Mouse (Mus musculus) mouse embryonic stem cell (cell line): ENCODE measurements around the gene Rpl7l1.
"Not testable (repeated sequence)": the region's sequence is repeated elsewhere in the genome, so short reads cannot be mapped to it uniquely, and the experiment has no call there.

Source experiments
- in situ Hi-C, 2 experiments: fragments of 300-500 bp; cut with MboI; formaldehyde crosslinking; loops; 1 replicate in 1 of 2; 3 replicates in 1 of 2; pipeline ENCODE4 v1.14.3; 2019 to 2020; ENCODE audit warnings: low sequenced_read_pairs in 2 of 2, low pct_unique_long_range_greater_than_20kb in 1 of 2, mixed read lengths in 1 of 2; ENCODE audit not compliant: unreplicated experiment in 1 of 2

The Rpl7l1 gene

DNA sequence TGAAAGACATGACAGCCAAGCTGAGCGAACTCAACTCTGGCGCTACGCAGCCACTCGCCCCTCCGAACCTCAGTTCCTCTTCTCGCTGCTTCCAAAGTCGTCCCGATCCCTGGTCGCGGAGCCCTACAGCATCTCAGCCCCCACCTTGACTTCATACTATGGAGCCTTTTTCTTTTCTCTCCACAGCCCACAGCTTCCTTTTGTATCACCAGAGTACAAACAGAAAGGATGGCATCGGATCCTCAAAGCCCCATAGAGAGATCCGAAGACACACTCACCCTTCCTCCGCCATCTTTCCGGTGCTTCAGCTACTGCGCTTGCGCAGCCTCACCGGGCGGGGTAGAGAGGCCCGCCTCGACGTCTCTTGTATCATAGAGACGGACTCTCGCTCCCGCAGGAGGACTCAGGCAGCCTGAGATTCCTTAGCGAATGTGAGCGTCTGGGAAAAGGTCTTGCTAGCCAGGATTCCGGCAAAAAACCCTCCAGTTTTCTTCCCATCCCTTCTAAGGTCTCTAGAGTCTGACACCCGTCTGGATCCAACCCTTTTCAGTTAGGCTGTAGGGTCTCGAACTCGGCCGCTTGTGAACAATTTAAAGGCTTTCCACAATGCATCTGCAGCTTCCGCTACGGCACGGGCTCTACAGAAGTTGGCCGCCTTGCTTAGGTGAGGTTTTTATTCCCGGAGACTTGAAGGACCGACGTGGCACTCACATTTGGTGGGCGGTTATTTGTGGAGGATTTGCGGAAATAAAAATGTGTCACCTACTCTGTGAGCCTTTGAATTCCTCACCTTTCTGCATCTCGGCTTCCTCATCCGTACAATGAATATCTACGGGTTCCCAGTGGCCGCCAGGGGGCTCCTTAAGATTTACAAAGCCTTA is at the start of gene Rpl7l1:
Gene Rpl7l1 (minus strand): TSS at position 332 of the 881 bp plus-strand sequence.
- in situ Hi-C loops, result no loop called here

DNA sequence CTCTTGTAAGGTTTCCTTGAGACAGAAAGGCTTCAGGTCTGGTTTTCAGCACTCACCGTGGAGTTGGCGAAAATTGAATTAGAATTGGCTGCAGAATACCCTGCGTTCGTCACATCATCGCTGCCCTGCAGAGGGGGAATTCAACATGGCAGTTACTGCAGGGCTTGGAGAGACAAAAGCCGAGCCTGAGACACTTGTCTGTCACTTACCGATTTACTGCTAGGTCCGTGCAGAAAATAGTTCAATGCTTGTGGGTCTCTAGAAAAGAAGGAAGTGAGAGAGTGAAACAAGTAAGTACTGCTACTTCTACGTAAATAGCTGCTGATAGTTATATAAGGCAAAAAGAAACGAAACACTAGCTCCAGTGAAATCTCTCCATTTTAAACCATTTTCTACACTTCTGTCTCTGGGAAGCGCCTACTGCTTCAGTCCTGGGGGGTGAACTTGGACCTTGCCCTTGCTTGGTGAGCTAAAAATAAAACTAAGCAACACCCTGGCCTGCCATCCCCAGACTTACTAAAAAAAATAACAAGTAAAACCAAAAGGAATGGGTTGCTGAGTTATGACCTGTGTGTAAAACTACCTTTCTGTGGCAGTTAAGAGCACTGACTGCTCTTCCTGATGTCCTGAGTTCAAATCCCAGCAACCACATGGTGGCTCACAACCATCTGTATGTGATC is 47.5 kb upstream of the Rpl7l1 start:
- in situ Hi-C loops, result no loop called here

DNA sequence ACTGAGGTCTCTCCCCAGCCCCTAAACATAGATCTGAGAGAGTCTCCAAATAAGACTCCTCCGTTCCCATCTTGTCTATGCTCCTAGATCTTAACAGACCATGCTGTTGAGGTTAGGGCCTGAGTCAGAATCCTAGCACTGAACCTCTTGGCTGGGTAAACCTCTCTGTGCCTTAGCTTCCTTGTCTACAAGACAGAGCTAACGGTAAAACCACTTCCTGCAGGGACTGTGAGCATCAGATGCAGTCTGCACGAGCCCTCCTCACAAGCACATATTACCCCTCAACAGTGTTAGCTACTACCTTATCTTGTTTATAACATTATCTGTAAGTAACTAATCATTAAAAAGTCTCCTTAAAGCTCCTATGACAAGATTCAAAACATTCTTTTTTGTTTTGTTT is 46.5 kb upstream of the Rpl7l1 start:
- in situ Hi-C loops, result no loop called here

DNA sequence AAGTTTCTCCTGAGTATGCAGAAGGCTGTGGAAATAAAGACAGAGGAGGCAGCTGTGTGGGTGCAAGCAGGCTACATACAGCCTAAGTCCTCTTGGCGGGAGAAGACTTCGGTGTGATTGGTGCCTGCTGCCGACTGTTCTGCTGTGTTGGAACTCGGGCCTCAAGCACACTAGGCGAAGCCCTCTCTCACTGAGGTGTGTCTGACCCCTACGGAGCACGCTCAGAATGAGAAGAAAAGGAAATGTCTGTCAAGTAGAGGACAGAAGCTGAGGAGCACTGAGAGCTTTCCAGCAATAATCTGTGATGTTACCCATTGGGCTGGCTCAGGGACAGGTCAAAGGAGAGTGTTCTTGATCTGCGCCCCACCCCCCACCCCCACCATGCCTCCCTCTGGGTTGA is 40.6 kb upstream of the Rpl7l1 start:
- in situ Hi-C loops, result no loop called here

DNA sequence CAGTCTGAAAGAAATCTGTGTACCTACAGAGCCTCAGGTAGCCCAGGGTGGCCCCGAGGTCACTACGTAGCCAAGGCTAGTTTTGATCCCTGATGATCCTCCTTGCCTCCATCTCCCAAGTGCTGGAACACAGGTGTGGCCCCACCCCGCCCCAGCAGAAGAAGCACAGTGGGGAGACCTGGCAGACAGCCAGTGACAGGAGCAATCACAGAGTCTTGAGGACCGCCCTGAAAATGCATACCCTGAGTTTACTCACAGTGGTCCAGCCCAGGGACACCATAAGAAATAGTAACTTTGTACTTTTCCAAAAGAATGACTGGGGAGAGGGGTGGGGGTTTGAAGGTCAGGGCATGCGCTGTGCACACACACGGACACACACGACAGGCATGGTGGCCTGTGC is 38.2 kb upstream of the Rpl7l1 start:
- in situ Hi-C loops, result no loop called here

DNA sequence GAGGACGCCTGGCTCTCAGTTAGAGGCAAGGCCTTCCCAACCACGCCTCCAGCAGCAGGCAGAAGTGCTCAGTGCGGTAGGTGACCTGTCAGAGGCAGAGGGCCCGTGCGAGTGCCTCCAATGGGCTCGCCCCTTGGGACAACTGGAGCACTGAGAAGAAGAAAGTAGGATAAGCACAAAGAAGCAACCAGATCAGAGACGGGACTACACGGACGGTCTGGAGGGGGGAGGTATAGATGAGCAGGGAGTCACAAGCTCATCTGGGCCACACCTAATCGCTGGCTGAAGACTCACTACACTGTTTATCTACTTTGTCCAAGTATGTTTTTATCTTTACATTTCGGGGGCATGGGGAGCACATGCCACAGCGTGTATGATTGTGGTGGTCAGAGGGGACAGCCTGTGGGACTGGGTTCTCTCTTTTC is 35.3 kb upstream of the Rpl7l1 start:
- in situ Hi-C loops, result no loop called here

DNA sequence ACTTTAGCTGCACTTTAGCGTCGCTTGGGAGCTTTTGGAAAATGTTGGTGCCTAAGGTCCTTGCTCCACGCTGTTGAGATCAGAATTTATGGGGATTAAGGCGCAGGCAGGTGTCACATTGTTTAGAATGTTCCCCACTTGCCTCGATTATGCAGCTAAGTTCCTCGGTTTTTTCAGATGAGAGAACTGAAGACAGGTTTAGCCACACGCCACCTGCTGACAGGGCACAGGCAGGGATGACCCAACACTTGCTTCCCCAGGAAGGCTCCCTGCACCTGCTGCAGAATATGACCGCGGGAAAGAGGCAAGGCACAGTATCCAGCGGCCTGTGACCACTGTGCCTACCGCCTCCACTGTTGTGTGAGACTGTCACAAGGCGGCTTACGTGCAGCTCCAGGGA is 33.8 kb upstream of the Rpl7l1 start:
- in situ Hi-C loops, result no loop called here

DNA sequence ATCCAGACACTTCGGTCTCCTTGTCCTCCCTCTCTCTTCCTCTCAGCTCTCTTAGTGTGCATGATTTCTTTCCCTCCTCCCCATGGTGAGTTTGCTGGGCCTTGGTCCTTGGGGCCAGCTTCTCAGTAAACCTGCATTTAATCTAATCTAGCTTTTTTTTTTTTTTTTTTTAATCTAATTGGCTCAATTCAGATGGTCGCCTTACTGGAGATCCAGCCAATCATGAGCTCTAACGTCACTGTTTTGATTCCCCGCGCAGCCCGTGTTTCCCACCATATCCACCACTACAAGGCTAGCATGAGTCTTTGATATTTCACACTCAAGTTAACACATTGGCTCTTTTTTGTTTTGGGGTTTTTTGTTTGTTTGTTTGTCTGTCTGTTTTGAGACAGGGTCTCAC is 32.0 kb upstream of the Rpl7l1 start:
- in situ Hi-C loops, result no loop called here

DNA sequence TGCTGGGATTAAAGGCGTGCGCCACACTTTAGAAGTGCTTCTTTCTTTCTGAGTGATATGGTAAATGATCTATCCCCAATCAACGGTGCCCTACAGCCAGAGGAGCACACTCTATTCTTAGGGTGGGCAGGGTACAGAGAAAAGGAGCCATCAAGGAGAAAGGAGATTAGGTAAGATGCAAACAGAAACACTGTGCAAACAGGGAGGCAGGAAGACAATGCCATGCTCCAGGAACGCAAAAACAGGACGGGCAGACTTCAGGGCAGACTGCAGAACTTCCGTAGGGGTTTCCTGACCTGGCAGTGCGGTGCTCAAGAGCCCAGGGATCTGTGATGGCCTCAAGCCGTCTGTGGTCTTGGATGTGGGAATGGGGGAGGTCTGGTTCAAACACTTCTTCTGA is 31.2 kb upstream of the Rpl7l1 start:
- in situ Hi-C loops, result no loop called here

DNA sequence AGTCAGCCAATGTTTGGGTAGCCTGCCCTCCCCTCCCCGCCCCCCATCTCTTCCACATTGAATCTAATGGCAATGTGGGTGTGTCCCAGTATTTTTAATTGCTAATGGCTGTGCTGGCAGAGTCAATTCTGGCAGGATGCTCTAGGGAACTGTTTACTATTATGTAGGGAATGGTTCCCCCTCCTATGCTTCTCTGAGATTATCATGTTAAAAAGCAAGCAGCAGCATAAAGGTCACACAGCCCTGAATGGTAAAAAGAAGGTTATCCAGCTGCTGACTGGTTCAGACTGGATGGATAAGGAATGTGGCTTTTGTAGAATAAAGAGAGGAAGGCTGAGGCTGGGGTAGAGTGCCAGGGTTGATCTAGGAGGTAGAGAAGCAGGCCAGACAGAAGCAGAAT is 30.0 kb upstream of the Rpl7l1 start:
- in situ Hi-C loops, result no loop called here

DNA sequence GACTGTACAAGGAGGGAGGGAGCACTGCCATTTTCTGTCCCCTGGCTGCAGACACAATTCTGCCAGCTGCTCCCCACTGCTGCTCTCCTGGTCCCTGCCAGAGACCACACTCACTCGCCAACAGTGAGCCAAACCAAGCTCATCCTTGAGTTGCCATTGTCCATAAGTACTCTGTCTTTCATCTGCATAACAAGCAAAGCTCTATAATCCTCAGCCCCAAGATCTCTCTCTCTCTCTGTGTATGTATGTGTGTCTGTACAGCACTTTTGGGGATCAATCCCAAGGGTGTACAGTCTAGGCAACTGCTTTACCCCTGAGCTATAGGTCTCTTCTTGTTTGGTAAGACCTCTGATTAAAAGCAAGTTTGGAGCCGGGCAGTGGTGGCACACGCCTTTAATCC is 28.2 kb upstream of the Rpl7l1 start:
- in situ Hi-C loops, result no loop called here

DNA sequence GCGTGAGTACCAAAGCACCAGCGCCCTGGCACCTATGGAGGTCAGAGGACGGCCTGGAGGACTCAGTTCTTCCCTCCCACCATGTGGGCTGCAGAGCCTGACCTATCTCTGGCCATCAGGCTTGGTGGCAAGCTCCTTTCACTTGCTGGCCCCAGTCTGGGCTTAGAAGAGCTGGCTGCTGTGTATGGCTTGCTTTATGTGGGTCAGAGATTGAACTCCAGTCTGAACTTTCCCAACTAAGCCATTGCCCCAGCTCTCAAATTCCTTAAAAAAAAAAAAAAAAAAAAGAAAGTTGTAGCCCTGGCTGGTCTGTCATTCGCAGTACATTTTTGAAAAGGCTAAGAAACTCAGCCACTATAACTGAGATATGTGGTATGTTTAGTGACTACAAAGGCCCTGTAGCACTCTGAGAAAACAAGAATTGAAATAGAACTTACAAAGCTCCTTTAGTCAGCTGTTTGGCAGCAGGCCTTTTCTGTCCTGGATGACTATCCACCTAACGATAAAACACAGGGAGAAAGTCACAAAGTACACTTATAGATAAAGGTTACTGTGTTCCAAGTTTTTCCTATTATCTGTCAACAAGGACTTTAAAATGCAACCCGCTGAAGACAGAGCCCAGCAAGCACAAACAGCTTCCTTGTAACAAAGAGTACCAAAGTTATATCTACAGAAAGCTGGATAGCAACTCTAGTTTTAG is 26.8 kb upstream of the Rpl7l1 start:
- in situ Hi-C loops, result no loop called here

DNA sequence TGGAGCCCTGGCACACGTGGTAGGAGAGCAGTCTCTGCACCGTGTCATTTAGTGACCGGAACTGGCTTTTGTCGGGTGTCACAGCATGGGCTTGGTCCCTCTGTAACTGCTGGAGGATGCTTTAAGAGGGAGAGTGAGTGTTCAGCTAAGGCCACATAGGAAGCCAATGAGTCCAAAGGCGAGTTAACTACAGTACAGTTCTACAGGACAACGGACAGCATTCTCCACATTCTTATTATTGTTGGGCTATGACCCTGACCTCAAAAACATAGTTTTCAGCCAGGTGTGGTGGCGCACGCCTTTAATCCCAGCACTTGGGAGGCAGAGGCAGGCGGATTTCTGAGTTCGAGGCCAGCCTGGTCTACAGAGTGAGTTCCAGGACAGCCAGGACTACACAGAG is 25.9 kb upstream of the Rpl7l1 start:
- in situ Hi-C loops, result no loop called here

DNA sequence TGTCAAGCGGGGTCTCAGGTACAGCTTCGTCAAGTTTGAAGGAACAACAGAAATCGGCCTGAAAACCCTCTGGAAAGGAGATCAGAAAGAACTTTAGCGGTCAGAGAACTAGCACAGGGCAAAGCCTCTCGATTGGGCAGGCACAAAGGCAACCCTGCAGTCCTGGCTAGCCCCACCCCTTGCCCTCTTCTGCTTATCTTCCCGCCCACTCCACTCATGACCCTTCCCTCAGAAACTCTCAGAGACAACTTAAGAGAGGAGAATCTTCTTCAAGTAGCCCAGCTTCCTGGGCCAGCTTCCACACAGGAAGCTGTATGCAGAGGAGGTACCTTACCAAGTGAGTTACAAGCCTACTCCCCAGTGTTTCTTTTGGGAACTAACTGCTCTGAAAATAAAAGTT is 19.3 kb upstream of the Rpl7l1 start:
- in situ Hi-C loops, result no loop called here

DNA sequence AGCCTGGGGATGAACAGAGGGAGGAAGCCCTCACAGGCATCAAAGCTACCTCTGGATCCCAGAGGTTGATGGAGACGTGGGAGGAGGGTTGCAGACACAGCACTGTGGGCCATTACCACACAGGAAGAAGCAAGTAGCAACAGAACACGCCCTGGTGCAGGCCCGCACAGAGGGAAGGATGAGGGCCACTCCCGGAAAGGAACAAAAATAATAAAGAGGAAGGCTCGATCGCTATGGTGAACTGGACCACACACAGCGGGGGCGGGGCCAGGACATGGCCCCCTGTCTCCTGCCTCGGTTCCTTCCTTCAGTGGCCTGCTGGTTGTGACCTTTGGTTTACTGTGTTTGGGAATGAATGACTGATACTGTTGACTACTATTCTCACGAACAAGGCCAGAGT is 17.2 kb upstream of the Rpl7l1 start:
- in situ Hi-C loops, result no loop called here

DNA sequence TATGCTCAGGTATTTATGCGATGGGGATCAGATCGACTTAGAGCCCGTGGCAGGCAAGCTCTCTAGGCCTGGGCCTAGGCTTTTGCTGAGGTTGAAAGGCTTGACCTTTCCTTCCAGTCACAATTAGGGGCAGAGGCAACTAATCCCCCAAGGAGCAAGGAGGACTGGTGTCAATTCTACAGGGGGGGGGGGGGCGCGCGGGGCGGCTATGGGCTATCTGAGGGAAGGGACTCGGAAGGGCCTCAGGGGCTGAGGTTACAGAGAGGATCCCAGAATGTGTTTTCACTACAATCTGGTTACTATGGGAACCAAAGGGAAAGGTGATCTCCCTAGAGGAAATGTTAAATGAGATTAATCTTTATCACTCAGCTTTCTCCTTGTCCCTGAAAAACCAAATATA is 14.9 kb upstream of the Rpl7l1 start:
- in situ Hi-C loops, result no loop called here

DNA sequence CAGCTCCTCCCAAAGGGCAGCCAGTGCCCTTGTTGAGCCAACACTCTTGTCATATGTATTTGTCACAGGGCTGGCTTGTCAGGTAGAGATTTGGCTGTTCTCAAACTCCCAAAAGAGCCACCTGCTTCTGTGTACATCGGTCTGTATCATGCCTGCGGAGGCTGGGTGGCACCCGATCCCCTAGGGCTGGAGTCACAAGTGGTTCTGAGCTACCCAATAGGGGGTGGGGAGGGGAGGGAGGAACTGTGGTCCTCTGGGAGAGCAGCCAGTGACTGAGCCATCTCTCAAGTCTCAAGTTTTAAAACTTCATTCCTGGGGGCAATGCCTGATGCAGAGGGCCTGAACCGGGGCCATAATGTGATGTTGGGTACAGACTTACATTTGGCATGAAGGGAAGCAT is 14.3 kb upstream of the Rpl7l1 start:
- in situ Hi-C loops, result no loop called here

DNA sequence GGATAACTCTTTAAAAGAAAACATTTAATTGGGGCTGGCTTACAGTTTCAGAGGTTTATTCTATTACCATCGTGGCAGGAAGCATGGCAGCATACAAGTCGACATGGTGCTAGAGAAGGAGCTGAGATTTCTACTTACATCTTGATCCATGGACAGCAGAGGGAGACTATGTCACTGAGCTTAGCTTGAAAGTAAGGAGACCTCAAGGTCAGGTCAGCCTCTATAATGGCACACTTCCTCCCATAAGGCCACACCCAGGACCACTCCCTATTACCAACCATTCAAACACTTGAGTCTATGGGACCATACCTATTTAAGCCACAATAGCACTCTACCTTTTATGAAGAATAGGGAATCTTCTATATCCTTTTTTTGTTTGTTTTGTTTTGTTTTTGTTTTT is 10.5 kb upstream of the Rpl7l1 start:
- in situ Hi-C loops, result no loop called here

DNA sequence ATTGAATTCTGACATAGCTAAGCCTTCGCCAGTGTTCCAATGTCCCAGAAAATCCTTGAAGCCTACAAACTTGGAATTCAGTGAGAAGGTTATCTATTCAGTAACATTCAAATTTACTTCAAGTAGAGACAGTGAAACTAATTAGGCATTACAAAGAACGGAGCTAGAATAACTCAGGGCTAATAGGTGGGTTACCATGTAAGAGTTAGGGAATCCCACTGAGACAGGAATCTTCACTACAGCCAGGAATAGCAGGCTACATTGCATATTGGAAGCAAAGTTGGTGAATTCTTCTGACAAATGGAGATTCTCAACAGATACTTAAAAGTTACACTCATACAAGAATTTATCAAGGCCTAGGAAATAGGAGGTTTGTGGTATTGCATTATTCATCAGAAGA is 5.5 kb upstream of the Rpl7l1 start:
- in situ Hi-C loops, result not testable (repeated sequence)
